Mouse (Mus musculus) MEL (cell line): Measurements from ENCODE around the gene Dhps. TPM values are rescaled to one million over a fixed set of nuclear protein-coding genes. Genes with fewer than 3 reads are reported as not detected.

Experiments used
- DNase-seq: peaks from one replicate; pipeline ENCODE4 v3.0.0; 2011; ENCODE audit warnings: low read depth, low spot score
- H3K27ac ChIP-seq: 2 replicates; pipeline ENCODE4 v1.5.1; 2012; ENCODE audit warnings: low read depth, mild to moderate bottlenecking, control low read depth, low read length, moderate library complexity; ENCODE audit not compliant: control insufficient read depth
- H3K27me3 ChIP-seq, 2 experiments: fragments of 150-350 bp in 1 of 2; sonication (generic) in 1 of 2; 2 replicates each; pipeline ENCODE4 v1.6.1; 2012; ENCODE audit warnings: low read length in 2 of 2, mild to moderate bottlenecking in 2 of 2, improper control_type of control experiment in 1 of 2, moderate library complexity in 1 of 2; ENCODE audit not compliant: insufficient read depth in 2 of 2, control insufficient read depth in 1 of 2
- H3K36me3 ChIP-seq, 2 experiments: 2 replicates each; pipeline ENCODE4 v1.6.1; 2012 to 2014; ENCODE audit warnings: low read length in 2 of 2, improper control_type of control experiment in 1 of 2, inconsistent platforms in 1 of 2, mild to moderate bottlenecking in 1 of 2; ENCODE audit not compliant: insufficient read depth in 2 of 2, control insufficient read depth in 1 of 2
- H3K4me1 ChIP-seq, 2 experiments: fragments of 150-350 bp in 1 of 2; sonication (generic) in 1 of 2; 2 replicates each; pipeline ENCODE4 v1.6.1; 2012; ENCODE audit warnings: low read length in 2 of 2, improper control_type of control experiment in 1 of 2, mild to moderate bottlenecking in 1 of 2; ENCODE audit not compliant: insufficient read depth in 2 of 2, control insufficient read depth in 1 of 2
- H3K4me3 ChIP-seq, 2 experiments: fragments of 150-350 bp in 1 of 2; sonication (generic) in 1 of 2; 2 replicates each; pipeline ENCODE4 v1.5.1; 2012; ENCODE audit warnings: low read depth in 2 of 2, low read length in 2 of 2, mild to moderate bottlenecking in 2 of 2, moderate library complexity in 2 of 2, control low read depth in 1 of 2, improper control_type of control experiment in 1 of 2; ENCODE audit not compliant: control insufficient read depth in 1 of 2, insufficient read depth in 1 of 2
- H3K79me2 ChIP-seq: 2 replicates; pipeline ENCODE4 v1.6.1; 2012; ENCODE audit warnings: mild to moderate bottlenecking, low read length, moderate library complexity; ENCODE audit not compliant: control insufficient read depth, poor library complexity, insufficient read depth
- H3K9ac ChIP-seq: 2 replicates; pipeline ENCODE4 v1.6.1; 2012; ENCODE audit warnings: low read depth, mild to moderate bottlenecking, control low read depth, low read length, moderate library complexity; ENCODE audit not compliant: control insufficient read depth, poor library complexity, severe bottlenecking
- H3K9me3 ChIP-seq: fragments of 150-350 bp; sonication (generic); replicated peaks from 2 replicates; pipeline ENCODE4 v1.6.1; 2012; ENCODE audit warnings: mild to moderate bottlenecking, low read length, improper control_type of control experiment, moderate library complexity; ENCODE audit not compliant: insufficient read depth
- CHD1 ChIP-seq: IDR thresholded peaks from 2 replicates; pipeline ENCODE4 v1.6.1; 2012; ENCODE audit warnings: low read depth, mild to moderate bottlenecking, inconsistent platforms, low read length, improper control_type of control experiment
- CHD2 ChIP-seq: IDR thresholded peaks from 2 replicates; pipeline ENCODE4 v1.6.1; 2011; ENCODE audit warnings: low read length, improper control_type of control experiment
- EP300 ChIP-seq, 2 experiments: IDR thresholded peaks; 2 replicates each; pipeline ENCODE4 v1.6.1; 2011; ENCODE audit warnings: improper control_type of control experiment in 2 of 2, low read length in 2 of 2, low read depth in 1 of 2, mild to moderate bottlenecking in 1 of 2
- GABPA ChIP-seq: IDR thresholded peaks from 2 replicates; pipeline ENCODE4 v1.6.1; 2012; ENCODE audit warnings: low read depth, mild to moderate bottlenecking, inconsistent platforms, low read length, improper control_type of control experiment, moderate library complexity
- HCFC1 ChIP-seq: IDR thresholded peaks from 2 replicates; pipeline ENCODE4 v1.6.1; 2012; ENCODE audit warnings: low read depth, mild to moderate bottlenecking, inconsistent platforms, low read length, improper control_type of control experiment, moderate library complexity
- JUND ChIP-seq: IDR thresholded peaks from 2 replicates; pipeline ENCODE4 v1.6.1; 2011; ENCODE audit warnings: low read depth, mild to moderate bottlenecking, improper control_type of control experiment, low read length
- MAZ ChIP-seq: IDR thresholded peaks from 2 replicates; pipeline ENCODE4 v1.6.1; 2012; ENCODE audit warnings: low read depth, mild to moderate bottlenecking, inconsistent platforms, low read length, improper control_type of control experiment
- MYB ChIP-seq: IDR thresholded peaks from 2 replicates; pipeline ENCODE4 v1.6.1; 2011; ENCODE audit warnings: mild to moderate bottlenecking, low read depth, low read length, improper control_type of control experiment
- NELFE ChIP-seq: IDR thresholded peaks from 2 replicates; pipeline ENCODE4 v1.6.1; 2011; ENCODE audit warnings: low read depth, low read length, improper control_type of control experiment
- NRF1 ChIP-seq: IDR thresholded peaks from 2 replicates; pipeline ENCODE4 v1.6.1; 2014; ENCODE audit warnings: low read depth, mild to moderate bottlenecking, inconsistent platforms, low read length, improper control_type of control experiment, moderate library complexity; ENCODE audit not compliant: poor library complexity, insufficient read depth, severe bottlenecking
- POLR2A ChIP-seq, 2 experiments: IDR thresholded peaks; 2 replicates each; pipeline ENCODE4 v1.6.1; 2011 to 2012; ENCODE audit warnings: low read length in 2 of 2, mild to moderate bottlenecking in 2 of 2, control low read depth in 1 of 2, improper control_type of control experiment in 1 of 2, low read depth in 1 of 2, moderate library complexity in 1 of 2; ENCODE audit not compliant: control insufficient read depth in 1 of 2, insufficient read depth in 1 of 2, poor library complexity in 1 of 2
- POLR2AphosphoS2 ChIP-seq: IDR thresholded peaks from 2 replicates; pipeline ENCODE4 v1.6.1; 2011; ENCODE audit warnings: low read length, improper control_type of control experiment
- POLR2AphosphoS5 ChIP-seq: IDR thresholded peaks from 2 replicates; pipeline ENCODE4 v1.6.1; 2012; ENCODE audit warnings: low read depth, borderline replicate concordance, mild to moderate bottlenecking, inconsistent platforms, low read length, moderate library complexity, mixed read lengths
- RAD21 ChIP-seq: IDR thresholded peaks from 2 replicates; pipeline ENCODE4 v1.6.1; 2011; ENCODE audit warnings: mild to moderate bottlenecking, low read depth, low read length, improper control_type of control experiment
- RCOR1 ChIP-seq: IDR thresholded peaks from 2 replicates; pipeline ENCODE4 v1.6.1; 2012; ENCODE audit warnings: low read depth, mild to moderate bottlenecking, inconsistent platforms, low read length, improper control_type of control experiment
- TAL1 ChIP-seq: IDR thresholded peaks from 2 replicates; pipeline ENCODE4 v1.6.1; 2012; ENCODE audit warnings: mild to moderate bottlenecking, inconsistent platforms, low read length, moderate library complexity, mixed read lengths
- TBP ChIP-seq: IDR thresholded peaks from 2 replicates; pipeline ENCODE4 v1.8.0; 2011; ENCODE audit warnings: low read depth, low read length, improper control_type of control experiment
- UBTF ChIP-seq: IDR thresholded peaks from 2 replicates; pipeline ENCODE4 v1.6.1; 2012; ENCODE audit warnings: low read depth, mild to moderate bottlenecking, inconsistent platforms, low read length, improper control_type of control experiment, moderate library complexity, borderline replicate concordance; ENCODE audit not compliant: insufficient read depth
- ZC3H11A ChIP-seq: IDR thresholded peaks from 2 replicates; pipeline ENCODE4 v1.6.1; 2012; ENCODE audit warnings: low read depth, mild to moderate bottlenecking, inconsistent platforms, low read length, improper control_type of control experiment
- ZKSCAN1 ChIP-seq: IDR thresholded peaks from 2 replicates; pipeline ENCODE4 v1.6.1; 2012; ENCODE audit warnings: low read depth, mild to moderate bottlenecking, inconsistent platforms, low read length, improper control_type of control experiment, moderate library complexity
- ZNF384 ChIP-seq: IDR thresholded peaks from 2 replicates; pipeline ENCODE4 v1.6.1; 2012; ENCODE audit warnings: low read depth, mild to moderate bottlenecking, inconsistent platforms, low read length, improper control_type of control experiment
- polyA plus RNA-seq, 2 experiments: library from polyadenylated mRNA; stranded (reverse) in 1 of 2; unstranded in 1 of 2; fragments of >175 nt in 1 of 2; fragments of >200 nt in 1 of 2; gene quantifications; 2 replicates each; pipeline versions ENCODE4 v1.2.1 to v1.2.4; 2012; ENCODE audit warnings: low replicate concordance in 2 of 2, low read depth in 1 of 2; ENCODE audit not compliant: insufficient read length in 2 of 2, insufficient read depth in 1 of 2, missing spikeins in 1 of 2
- total RNA-seq: library from RNA; depleted of rRNA; stranded (reverse); fragments of 300-350 nt; gene quantifications from 2 replicates; pipeline ENCODE4 v1.2.3, GENCODE M21; 2012

Dhps gene
- total and polyA plus RNA-seq, 3 experiments = 44.6 to 68.3 TPM; not detected in 1

GRCm38 (mm10) chr8:85090856-85091255 is 19.3 kb downstream of the Dhps start:
- Histone ChIP-seq H3K9ac (no peak overlapping the region), H3K9me3 (no peaks in the 10 kb centered on the region), H3K36me3 (no peaks in the 10 kb centered on the region; a peak in 1 of 4 replicates), H3K27me3 (no peaks in the 10 kb centered on the region), H3K79me2 (no peaks in the 10 kb centered on the region), H3K4me3 (no peak overlapping the region), H3K4me1 (no peaks in the 10 kb centered on the region), H3K27ac (no peak overlapping the region)
- TF ChIP-seq TAL1 (no peak), RAD21 (no peak), NELFE (no peak), NRF1 (no peak), MAZ (no peak), CHD1 (no peak)
- DNase-seq = no peak

- no peaks in the 10 kb centered on the region for H3K79me2 ChIP-seq
- H3K4me3 ChIP-seq = no peak overlapping the region
- no peak for DNase-seq
- H3K27me3 ChIP-seq = no peaks in the 10 kb centered on the region
- no peak overlapping the region for H3K27ac ChIP-seq
- H3K9me3 ChIP-seq = no peaks in the 10 kb centered on the region
- H3K36me3 ChIP-seq = no peaks in the 10 kb centered on the region; a peak in 1 of 4 replicates
- H3K9ac ChIP-seq = no peak overlapping the region
- no peaks in the 10 kb centered on the region for H3K4me1 ChIP-seq
- no peak for TF ChIP-seq ZC3H11A
Observed at GRCm38 (mm10) chr8:85091526-85092090, 20.1 kb downstream of the Dhps start.

DNA sequence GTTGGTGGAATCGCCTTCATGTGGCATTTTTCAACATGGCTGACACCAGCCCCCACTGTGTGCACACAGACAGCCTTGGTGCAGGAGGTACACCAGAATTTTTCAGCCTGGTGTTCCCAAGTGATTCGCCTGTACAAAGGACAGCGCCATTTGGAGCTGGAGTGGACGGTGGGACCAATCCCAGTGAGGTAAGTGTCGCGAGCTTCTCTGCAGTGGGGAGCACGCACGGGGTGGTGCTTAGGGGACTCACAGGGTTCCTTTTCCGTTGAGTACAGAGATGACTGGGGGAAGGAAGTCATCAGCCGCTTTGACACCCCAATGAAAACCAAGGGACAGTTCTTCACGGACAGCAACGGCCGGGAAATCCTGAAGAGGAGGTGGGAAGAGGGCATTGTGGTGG is 23.5 kb downstream of the Dhps start:
- Histone ChIP-seq H3K36me3 (no peaks in the 10 kb centered on the region), H3K4me3 (no peak overlapping the region), H3K27me3 (no peaks in the 10 kb centered on the region), H3K9me3 (no peaks in the 10 kb centered on the region), H3K27ac (no peak overlapping the region), H3K79me2 (no peaks in the 10 kb centered on the region), H3K9ac (no peak overlapping the region), H3K4me1 (no peaks in the 10 kb centered on the region)
- TF ChIP-seq POLR2AphosphoS2 (no peak), RCOR1 (no peak), HCFC1 (no peak), POLR2A (IDR thresholded peaks at IDR 0.05; ENCODE audit: control insufficient read depth in 1 of 2, insufficient read depth in 1 of 2, low read depth in 1 of 2, low read length in 2 of 2, poor library complexity in 1 of 2) (no peak), ZKSCAN1 (no peak), POLR2AphosphoS5 (no peak), UBTF (no peak), GABPA (no peak), ZNF384 (no peak), MYB (no peak), NELFE (no peak), NRF1 (no peak), JUND (no peak), CHD2 (no peak), EP300 (IDR thresholded peaks at IDR 0.05; ENCODE audit: low read depth in 1 of 2, low read length in 2 of 2) (no peak), TBP (no peak)
- DNase-seq = no peak
